Mouse (Mus musculus): Measurements from ENCODE around the gene Hspg2.

Hspg2 gene

DNA sequence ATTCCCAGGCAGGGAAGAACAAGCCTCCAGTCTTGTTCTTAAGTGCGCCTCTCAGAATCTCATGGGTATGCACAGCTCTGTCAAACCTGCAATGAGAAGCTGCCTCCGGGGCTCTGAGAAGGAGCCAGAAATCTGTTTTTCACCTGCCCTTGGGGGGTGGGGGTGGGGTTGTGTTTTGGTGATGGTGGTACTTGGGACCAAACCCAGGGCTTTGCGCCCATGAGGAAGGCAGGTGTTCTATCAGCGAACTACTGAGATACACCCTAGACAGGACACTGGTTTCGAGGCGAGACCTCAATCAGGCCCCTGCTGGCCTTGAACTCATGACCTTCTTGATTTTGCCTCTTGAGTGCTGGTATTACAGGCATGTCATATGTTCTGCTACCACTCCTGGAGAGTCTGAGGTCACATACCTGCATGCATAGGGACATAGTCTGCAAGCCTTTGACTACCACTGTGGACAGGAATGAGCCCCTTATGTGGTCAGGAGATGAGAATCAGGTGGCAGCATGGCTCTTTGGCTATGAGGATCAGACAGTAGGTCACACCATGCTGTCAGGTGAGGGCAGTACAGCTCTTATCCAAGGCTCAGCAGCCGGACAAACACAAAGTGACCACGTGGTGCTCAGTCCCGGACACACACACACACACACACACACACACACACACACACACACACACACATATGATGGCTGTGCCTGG is 30.5 kb downstream of the Hspg2 start:
- DNase-seq (ENCODE audit: extremely low read depth, insufficient read length, low spot score), result no peak

DNA sequence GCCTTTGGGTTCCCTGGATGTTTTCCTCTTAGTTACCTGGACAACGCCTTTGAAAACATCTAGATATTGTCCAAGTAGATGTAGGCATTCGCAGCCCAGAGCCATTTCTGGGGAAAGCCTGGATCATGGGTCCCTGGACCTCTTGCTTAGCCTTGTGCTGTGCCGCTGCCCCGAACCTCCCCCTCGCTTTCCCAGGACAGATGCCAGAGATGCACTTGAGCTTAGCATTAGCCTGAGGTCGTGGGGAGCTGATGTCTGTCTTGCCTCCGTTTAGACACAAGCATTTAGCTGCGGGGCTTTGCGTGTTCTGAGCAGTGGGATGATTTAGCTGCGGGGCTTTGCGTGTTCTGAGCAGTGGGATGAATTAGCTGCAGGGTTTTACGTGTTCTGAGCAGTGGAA is 31.6 kb downstream of the Hspg2 start:
- no peak for DNase-seq (ENCODE audit: extremely low read depth, insufficient read length, low spot score)

- peak; percentile 76 for DNase-seq (ENCODE audit: extremely low read depth, insufficient read length, low spot score)
These were observed 32.4 kb downstream of the Hspg2 start for GRCm38 (mm10) chr4:137500953-137501352.

DNA sequence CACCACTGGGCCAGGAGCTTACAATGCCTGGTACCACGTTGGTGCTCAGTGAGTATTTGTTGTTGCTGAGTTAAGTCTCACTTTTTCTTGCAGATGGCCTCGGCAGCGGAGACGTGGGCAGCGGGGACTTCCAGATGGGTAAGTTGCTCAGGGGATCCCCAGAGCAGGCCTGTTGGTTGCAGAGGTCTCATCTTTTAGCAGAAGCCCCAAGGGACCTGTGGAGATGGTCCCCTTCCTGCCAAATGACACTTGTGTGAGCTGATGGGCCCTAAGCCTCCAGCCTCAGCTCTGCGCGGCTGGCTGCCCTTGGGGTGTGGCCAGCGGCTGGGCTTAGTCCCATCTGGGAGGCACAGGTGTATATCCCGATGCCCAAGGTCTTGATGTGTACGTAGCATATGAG is 33.6 kb downstream of the Hspg2 start:
- DNase-seq (ENCODE audit: extremely low read depth, insufficient read length, low spot score), result no peak

DNA sequence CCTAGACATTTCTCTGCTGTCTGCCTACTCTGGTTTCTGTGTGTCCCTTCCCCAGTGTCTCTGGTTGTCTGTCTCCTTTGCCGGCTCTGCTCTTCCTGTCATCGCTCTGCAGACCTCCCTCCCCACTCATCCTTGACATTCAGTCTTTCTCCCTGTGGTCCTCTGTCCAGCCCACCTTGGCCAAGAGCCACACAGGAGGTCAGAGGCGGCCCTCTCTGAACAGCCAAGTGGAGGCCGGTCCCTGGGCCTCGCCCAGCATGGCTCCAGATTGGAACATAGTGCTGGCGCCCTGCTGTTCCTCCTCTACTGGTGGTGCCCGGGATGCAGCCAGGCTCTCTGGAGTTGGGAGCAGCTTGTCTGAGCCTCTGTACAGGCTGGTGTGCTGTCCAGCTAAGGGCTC is 34.2 kb downstream of the Hspg2 start:
- no peak for DNase-seq (ENCODE audit: extremely low read depth, insufficient read length, low spot score)

GRCm38 (mm10) chr4:137503509-137503971 is 35.0 kb downstream of the Hspg2 start:
- DNase-seq (ENCODE audit: extremely low read depth, insufficient read length, low spot score), result no peak

GRCm38 (mm10) chr4:137506629-137507028 is 38.1 kb downstream of the Hspg2 start:
- DNase-seq (ENCODE audit: extremely low read depth, insufficient read length, low spot score), result no peak

GRCm38 (mm10) chr4:137509528-137509927 is 41.0 kb downstream of the Hspg2 start:
- DNase-seq (ENCODE audit: extremely low read depth, insufficient read length, low spot score), result no peak

DNA sequence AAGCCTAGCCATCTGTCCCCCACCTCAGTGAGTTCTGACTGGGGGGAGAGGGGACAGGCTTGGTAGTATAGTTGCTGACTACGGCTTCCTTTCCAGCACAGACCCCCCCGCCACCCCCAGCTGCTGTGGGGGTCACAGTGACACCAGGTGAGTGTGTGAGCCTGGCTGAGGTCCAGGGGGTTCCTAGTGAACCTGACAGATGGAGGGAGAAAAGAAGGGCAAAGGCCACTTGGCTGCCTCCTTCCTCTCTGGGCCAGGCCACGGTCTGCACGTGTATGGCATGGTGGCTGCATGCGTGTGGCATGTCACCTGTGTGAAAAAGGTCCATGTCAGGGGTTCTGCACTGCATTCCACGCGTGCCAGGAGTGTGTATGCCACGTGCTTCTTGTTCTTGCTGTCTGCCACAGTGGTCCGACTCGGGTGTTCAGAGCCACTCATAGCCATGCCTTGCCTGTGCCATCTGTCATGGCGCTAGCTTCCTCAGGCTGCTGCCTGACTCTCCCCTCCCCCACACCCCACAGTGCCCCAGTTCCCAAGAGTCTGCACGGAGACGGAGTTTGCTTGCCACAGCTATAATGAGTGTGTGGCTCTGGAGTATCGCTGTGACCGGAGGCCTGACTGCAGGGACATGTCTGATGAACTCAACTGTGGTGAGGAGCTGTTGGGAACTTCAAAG is 41.6 kb downstream of the Hspg2 start:
- DNase-seq (ENCODE audit: extremely low read depth, insufficient read length, low spot score), result no peak

- no peak for DNase-seq (ENCODE audit: extremely low read depth, insufficient read length, low spot score)
These were observed 44.3 kb downstream of the Hspg2 start for GRCm38 (mm10) chr4:137512897-137513296.

DNA sequence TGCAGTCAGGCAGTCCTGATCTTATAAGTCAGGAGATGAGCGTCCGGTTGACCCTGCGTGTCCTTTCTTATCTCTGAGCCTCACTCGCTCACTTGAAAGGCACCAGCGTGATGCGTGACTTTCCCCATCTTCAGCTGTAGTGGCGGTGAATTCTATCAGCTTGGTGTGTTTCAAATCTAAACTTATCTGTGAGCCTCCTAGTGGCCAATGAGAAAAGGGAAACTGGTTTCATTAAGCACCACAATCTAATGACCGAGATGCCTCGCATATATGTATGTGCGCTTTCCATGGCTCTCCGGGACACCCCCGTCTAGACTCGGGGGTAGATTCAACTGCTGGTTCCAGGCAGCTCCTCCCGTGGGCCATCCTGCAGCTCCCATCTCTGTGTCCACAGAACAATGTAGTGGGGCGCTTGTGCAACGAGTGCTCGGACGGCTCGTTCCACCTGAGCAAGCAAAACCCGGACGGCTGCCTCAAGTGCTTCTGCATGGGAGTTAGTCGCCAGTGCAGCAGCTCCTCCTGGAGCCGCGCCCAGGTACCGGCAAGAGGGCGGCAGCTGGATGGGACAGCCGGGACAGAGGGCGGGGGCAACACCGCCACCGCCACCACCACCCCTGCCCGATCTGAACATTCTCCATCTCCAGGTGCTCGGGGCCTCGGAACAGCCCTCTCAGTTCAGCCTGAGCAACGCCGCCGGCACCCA is 49.6 kb downstream of the Hspg2 start:
- no peak for DNase-seq (ENCODE audit: extremely low read depth, insufficient read length, low spot score)

DNA sequence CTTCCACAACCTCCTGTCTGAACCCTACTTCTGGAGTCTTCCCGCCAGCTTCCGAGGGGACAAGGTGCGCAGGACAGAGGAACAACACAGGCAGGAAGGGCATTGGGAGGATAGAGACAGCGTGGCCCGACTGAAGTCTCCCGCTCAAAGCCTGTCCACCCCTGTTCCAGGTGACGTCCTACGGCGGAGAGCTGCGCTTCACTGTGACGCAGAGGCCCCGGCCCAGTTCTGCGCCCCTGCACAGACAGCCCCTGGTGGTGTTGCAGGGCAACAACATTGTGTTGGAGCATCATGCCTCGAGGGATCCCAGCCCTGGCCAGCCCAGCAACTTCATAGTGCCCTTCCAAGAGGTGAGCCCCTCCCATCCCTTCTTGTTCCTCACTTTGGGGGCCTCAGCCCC is 50.2 kb downstream of the Hspg2 start:
- no peak for DNase-seq (ENCODE audit: extremely low read depth, insufficient read length, low spot score)

DNA sequence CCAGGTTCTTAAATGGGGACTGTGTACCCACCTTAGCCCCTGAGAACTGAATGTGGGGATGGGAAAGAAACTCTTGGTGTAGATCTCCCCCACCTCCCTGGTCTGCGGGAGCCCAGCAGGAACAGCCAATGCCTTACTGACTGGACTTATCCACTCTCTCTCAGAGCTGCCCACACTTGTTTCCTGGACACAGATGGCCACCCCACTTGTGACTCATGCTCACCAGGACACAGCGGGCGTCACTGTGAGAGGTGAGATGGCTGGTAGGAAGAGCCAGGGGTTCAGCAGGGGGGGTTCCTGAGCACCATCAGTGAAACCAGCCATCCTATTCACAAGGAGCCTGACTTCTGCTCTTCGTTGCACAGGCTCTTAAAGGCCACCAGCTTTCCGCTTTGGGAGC is 51.8 kb downstream of the Hspg2 start:
- DNase-seq (ENCODE audit: extremely low read depth, insufficient read length, low spot score), result no peak

DNA sequence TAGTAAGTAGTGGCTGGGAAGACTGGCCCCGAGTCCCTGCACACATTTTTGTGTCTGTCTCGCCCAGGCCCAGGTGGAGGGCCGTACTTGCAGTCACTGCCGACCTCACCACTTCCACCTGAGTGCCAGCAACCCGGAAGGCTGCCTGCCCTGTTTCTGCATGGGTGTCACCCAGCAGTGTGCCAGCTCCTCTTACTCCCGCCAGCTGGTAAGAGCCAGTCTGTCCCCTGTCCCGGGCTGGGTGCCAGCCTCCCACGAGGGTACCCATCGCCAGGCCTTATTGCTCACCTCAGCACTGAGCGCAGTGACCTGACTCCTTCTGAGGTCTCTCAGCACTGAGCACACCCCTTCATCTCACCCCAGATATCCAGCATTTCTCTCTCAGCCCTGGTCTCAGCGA is 53.4 kb downstream of the Hspg2 start:
- DNase-seq (ENCODE audit: extremely low read depth, insufficient read length, low spot score), result no peak

DNA sequence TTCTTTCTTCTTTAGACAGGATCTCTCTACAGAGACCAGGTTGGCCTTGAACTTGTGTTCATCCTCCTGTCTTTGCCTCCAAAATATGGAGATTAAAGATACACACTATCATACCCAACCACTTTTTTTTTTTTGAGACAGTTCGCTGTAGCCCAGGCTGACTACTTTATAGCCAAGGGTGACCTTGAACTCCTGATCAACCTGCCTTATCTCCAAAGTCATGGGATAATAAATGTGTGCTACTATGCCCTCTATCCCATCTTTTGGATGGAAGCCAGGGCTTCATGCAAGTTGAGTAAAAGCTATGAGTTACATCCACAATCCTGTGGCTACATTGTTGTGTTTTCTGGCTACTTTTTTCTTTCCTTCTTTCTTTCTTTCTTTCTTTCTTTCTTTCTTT is 56.9 kb downstream of the Hspg2 start:
- DNase-seq (ENCODE audit: extremely low read depth, insufficient read length, low spot score), result no peak

GRCm38 (mm10) chr4:137527368-137527767 is 58.8 kb downstream of the Hspg2 start:
- no peak for DNase-seq (ENCODE audit: extremely low read depth, insufficient read length, low spot score)

DNA sequence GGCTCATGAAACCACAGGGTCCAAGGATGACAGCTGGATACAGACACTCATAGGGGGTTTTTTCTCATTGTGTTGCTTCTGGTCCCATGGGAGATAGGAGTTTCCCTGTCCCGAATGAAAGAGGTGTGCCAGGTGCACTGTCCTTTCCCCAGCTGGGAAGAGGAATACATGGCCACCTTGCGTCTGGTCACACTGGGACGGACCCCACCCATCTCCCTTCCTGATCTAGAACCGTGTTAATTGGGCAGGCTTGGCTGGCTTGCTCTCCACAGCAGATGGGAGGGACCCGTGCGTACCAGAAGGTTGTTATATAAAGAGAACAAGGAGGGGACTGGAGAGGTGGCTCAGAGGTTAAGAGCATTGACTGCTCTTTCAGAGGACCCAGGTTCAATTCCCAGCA is 59.3 kb downstream of the Hspg2 start:
- DNase-seq (ENCODE audit: extremely low read depth, insufficient read length, low spot score), result no peak

GRCm38 (mm10) chr4:137540356-137540755 is 71.8 kb downstream of the Hspg2 start:
- DNase-seq (ENCODE audit: extremely low read depth, insufficient read length, low spot score), result peak; percentile 75

DNA sequence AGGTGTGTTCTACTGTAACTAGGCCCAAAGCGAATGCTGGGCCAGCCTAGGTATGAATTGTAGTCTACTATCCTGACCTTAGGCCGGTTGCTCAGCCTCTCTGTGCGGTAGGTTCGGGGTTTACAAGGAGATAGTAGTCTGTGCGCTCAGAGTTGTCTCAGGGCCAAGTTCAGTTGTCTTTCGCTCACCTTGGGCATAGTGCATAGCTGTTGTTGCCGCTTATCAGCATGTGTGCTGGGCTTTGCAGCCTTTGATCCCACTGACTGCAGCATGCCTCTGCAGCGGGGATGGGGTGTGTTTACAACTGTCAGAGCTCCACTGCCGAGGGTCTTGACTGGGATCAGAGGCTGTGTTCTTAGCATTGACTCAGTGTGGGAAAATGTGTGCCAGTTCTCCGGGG is 74.4 kb downstream of the Hspg2 start:
- DNase-seq (ENCODE audit: extremely low read depth, insufficient read length, low spot score), result no peak

GRCm38 (mm10) chr4:137545568-137545967 is 77.0 kb downstream of the Hspg2 start:
- DNase-seq (ENCODE audit: extremely low read depth, insufficient read length, low spot score), result no peak

DNA sequence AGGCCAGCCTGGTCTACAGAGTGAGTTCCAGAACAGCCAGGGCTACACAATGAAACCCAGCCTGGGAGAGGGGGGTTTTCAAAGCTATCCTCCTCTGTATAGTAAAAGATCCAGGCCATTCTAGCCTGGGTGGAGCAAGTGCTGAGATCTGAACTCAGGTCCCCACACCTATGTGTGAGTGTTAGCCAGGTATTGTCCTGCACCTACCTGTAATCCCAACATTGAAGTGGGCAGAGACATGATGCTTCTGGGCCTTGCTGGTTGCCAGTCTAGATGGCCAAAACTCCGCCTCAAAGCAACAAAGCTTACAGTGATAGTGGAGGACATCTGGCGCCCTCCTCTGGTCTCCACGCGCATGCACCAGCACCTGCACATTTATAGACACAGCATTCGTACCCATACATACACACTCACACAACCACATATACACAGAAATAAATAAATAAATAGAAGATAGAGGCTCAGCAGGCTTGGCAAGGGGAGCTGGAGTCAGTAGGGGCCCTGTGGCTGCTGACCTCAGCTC is 77.5 kb downstream of the Hspg2 start:
- no peak for DNase-seq (ENCODE audit: extremely low read depth, insufficient read length, low spot score)

DNA sequence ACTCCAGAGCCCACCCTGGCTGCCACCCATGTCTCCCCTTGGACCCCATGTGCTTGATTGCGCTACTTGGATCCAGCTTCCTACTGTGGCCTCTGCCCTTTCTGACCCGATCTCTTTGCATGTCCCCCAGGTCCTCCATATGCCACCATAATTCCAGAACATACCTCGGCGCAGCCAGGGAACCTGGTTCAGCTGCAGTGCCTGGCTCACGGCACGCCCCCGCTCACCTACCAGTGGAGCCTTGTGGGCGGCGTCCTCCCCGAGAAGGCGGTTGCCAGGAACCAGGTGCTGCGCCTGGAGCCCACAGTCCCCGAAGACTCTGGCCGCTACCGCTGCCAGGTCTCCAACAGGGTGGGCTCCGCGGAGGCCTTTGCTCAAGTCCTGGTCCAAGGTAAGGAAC is 84.9 kb downstream of the Hspg2 start:
- no peak for DNase-seq (ENCODE audit: extremely low read depth, insufficient read length, low spot score)
